Comparison of ENCODE assay signal across 25 mouse cellular contexts in the genomic region with DNA sequence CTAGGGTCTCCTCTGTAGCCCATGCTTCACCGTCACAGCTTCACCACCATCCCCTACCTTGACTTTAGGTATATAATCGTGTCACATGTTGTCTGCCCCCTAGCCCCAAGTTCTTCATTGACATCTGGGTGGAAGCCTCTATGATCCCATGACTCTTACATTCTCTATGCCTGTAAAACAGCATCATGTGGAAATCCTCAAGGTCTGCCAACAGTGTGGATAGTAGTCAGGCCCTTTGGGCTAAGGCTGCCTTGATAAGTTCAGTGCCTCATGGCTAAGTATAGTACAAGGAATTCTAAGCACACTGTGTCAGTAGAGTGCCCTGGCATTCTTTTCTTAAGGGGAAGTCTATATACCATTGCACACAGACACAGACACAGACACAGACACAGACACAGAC.
DNase-seq lines count a peak whose midpoint lies in the region; ATAC-seq and TF ChIP-seq lines count a peak whose summit lies in the region.
"Had no signal": no experiment of that assay in that cellular context is flagged by ENCODE, and none has a peak within 500 bp of the region (broad histone marks: within the 10 kb centered on the region; RNA-seq: fewer than 3 reads in every experiment).

No protein-coding gene starts in this region.

- 53% methylated on average over 2 of the region's 2 CpGs for WGBS in heart, adult 2 months
- 78% methylated on average over 2 of the region's 2 CpGs for WGBS in heart, embryonic 12.5 days
- 65% methylated on average over 2 of the region's 2 CpGs for WGBS in heart, embryonic 13.5 days
- 67% methylated on average over 2 of the region's 2 CpGs for WGBS in heart, embryonic 15.5 days
- 88% methylated on average over 2 of the region's 2 CpGs for WGBS in midbrain, embryonic 10.5 days
- 71% methylated on average over 2 of the region's 2 CpGs for WGBS in liver, embryonic 11.5 days

- H3K27me3 ChIP-seq in heart, adult 2 months (ENCODE audit: control insufficient read depth, insufficient read depth, low read length) = no peaks in the 10 kb centered on the region
- H3K27me3 ChIP-seq in heart, embryonic 12.5 days (replicated peaks) = no peaks in the 10 kb centered on the region
- H3K27me3 ChIP-seq in heart, embryonic 13.5 days (replicated peaks) = no peaks in the 10 kb centered on the region
- H3K27me3 ChIP-seq in heart, embryonic 15.5 days = no peaks in the 10 kb centered on the region
- no peaks in the 10 kb centered on the region for H3K27me3 ChIP-seq in midbrain, embryonic 10.5 days (ENCODE audit: low read depth, poor library complexity, severe bottlenecking)
- no peaks in the 10 kb centered on the region for H3K27me3 ChIP-seq in liver, embryonic 11.5 days (replicated peaks; ENCODE audit: control insufficient read depth, insufficient read depth, low read length)
- H3K27me3 ChIP-seq: forebrain, embryonic 13.5 days had no signal

- TF ChIP-seq POLR2A in heart, adult 2 months (IDR thresholded peaks at IDR 0.05; ENCODE audit: insufficient read depth, low read depth, low read length) = no peak

- H3K4me2 ChIP-seq in heart, embryonic 12.5 days = no peak overlapping the region
- H3K4me2 ChIP-seq in heart, embryonic 13.5 days = no peak overlapping the region
- H3K4me2 ChIP-seq in heart, embryonic 15.5 days = no peak overlapping the region
- no peak overlapping the region for H3K4me2 ChIP-seq in liver, embryonic 11.5 days
- H3K4me2 ChIP-seq: forebrain, embryonic 13.5 days; hindbrain, embryonic 14.5 days had no signal

- DNase-seq in heart, adult 2 months = peak in 1 of 2 experiments; percentile 23
- DNase-seq in heart, postnatal 10 days = peak; percentile 57 to 66
- DNase-seq in urinary bladder, postnatal 25 days (ENCODE audit: low spot score) = no peak
- DNase-seq in midbrain, embryonic 10.5 days (ENCODE audit: low spot score) = no peak
- DNase-seq in liver, embryonic 11.5 days (ENCODE audit: low spot score) = no peak
- DNase-seq: adrenal gland, adult 8-10 months; adrenal gland, postnatal 25 days; cerebellum, adult 18-20 months; cerebellum, adult 9-10 months; cerebellum, postnatal 14 days; gastrocnemius, adult 2 months; gastrocnemius, postnatal 14 days; kidney, adult 18-20 months; kidney, adult 9 months had no signal

- H3K4me3 ChIP-seq in heart, adult 2 months = no peak overlapping the region
- no peak overlapping the region for H3K4me3 ChIP-seq in heart, embryonic 12.5 days
- H3K4me3 ChIP-seq in heart, embryonic 13.5 days = no peak overlapping the region
- no peak overlapping the region for H3K4me3 ChIP-seq in heart, embryonic 15.5 days
- H3K4me3 ChIP-seq in midbrain, embryonic 10.5 days = no peak overlapping the region
- no peak overlapping the region for H3K4me3 ChIP-seq in liver, embryonic 11.5 days (ENCODE audit: low read depth, low read length)
- H3K4me3 ChIP-seq: forebrain, embryonic 10.5 days; forebrain, embryonic 13.5 days; gastrocnemius, adult 2 months had no signal

- no peak for TF ChIP-seq EP300 in heart, adult 2 months (IDR thresholded peaks at IDR 0.05; ENCODE audit: insufficient read depth, low read depth, low read length)

- peak overlapping the region; percentile 61 for H3K27ac ChIP-seq in heart, adult 2 months
- no peak overlapping the region for H3K27ac ChIP-seq in heart, embryonic 12.5 days (ENCODE audit: poor library complexity, severe bottlenecking)
- peak overlapping the region; percentile 13; the same call in 1 of the 2 replicates for H3K27ac ChIP-seq in heart, embryonic 13.5 days (replicated peaks)
- H3K27ac ChIP-seq in heart, embryonic 15.5 days = peak overlapping the region; percentile 70
- H3K27ac ChIP-seq in midbrain, embryonic 10.5 days (replicated peaks) = no peak overlapping the region
- no peak overlapping the region for H3K27ac ChIP-seq in liver, embryonic 11.5 days (ENCODE audit: low read depth, low read length)
- H3K27ac ChIP-seq: forebrain, embryonic 10.5 days; forebrain, embryonic 13.5 days; gastrocnemius, adult 2 months; hindbrain, embryonic 14.5 days; hindbrain, postnatal 0 days had no signal

- no peak for TF ChIP-seq CTCF in heart, adult 2 months (IDR thresholded peaks at IDR 0.05)

- 0 out of 2 replicates have a peak, but pooled peaks cover 1% of the 10 kb centered on the region for H3K4me1 ChIP-seq in heart, adult 2 months (ENCODE audit: control insufficient read depth, insufficient read depth, low read length)
- 0 out of 2 replicates have a peak, but pooled peaks cover 3% of the 10 kb centered on the region for H3K4me1 ChIP-seq in heart, embryonic 12.5 days (replicated peaks)
- 0 out of 2 replicates have a peak, but pooled peaks cover 3% of the 10 kb centered on the region for H3K4me1 ChIP-seq in heart, embryonic 13.5 days
- H3K4me1 ChIP-seq in heart, embryonic 15.5 days (replicated peaks) = no peaks in the 10 kb centered on the region
- H3K4me1 ChIP-seq in midbrain, embryonic 10.5 days = no peaks in the 10 kb centered on the region
- no peaks in the 10 kb centered on the region for H3K4me1 ChIP-seq in liver, embryonic 11.5 days (replicated peaks; ENCODE audit: control insufficient read depth, insufficient read depth, low read length)
- H3K4me1 ChIP-seq: forebrain, embryonic 10.5 days had no signal

- no peak overlapping the region for H3K9ac ChIP-seq in heart, adult 2 months (ENCODE audit: low read depth, low read length)
- H3K9ac ChIP-seq in heart, embryonic 12.5 days = no peak overlapping the region
- no peak overlapping the region for H3K9ac ChIP-seq in heart, embryonic 13.5 days
- no peak overlapping the region for H3K9ac ChIP-seq in heart, embryonic 15.5 days
- H3K9ac ChIP-seq in liver, embryonic 11.5 days (ENCODE audit: low read depth, low read length) = no peak overlapping the region
- H3K9ac ChIP-seq: forebrain, embryonic 13.5 days; hindbrain, embryonic 14.5 days had no signal

- intact Hi-C loops in heart, adult 2 months (cut with DNase I) = no loop called here
- intact Hi-C loops in heart, postnatal 10 days (cut with DNase I) = no loop called here

- H3K9me3 ChIP-seq in heart, embryonic 12.5 days (replicated peaks) = 0 out of 2 replicates have a peak, but pooled peaks cover 6% of the 10 kb centered on the region
- H3K9me3 ChIP-seq in heart, embryonic 13.5 days = no peaks in the 10 kb centered on the region; the same call in 1 of the 2 replicates
- no peaks in the 10 kb centered on the region for H3K9me3 ChIP-seq in heart, embryonic 15.5 days (replicated peaks)
- no peaks in the 10 kb centered on the region for H3K9me3 ChIP-seq in midbrain, embryonic 10.5 days (replicated peaks)
- no peaks in the 10 kb centered on the region for H3K9me3 ChIP-seq in liver, embryonic 11.5 days (ENCODE audit: control insufficient read depth, low read length)
- H3K9me3 ChIP-seq: forebrain, embryonic 10.5 days had no signal

- H3K36me3 ChIP-seq in heart, adult 2 months (ENCODE audit: control insufficient read depth, insufficient read depth, low read length) = no peaks in the 10 kb centered on the region
- H3K36me3 ChIP-seq in heart, embryonic 12.5 days = no peaks in the 10 kb centered on the region
- H3K36me3 ChIP-seq in heart, embryonic 13.5 days = no peaks in the 10 kb centered on the region
- no peaks in the 10 kb centered on the region for H3K36me3 ChIP-seq in heart, embryonic 15.5 days
- no peaks in the 10 kb centered on the region for H3K36me3 ChIP-seq in midbrain, embryonic 10.5 days
- H3K36me3 ChIP-seq in liver, embryonic 11.5 days (ENCODE audit: control insufficient read depth, insufficient read depth, low read length) = no peaks in the 10 kb centered on the region
- H3K36me3 ChIP-seq: forebrain, embryonic 10.5 days had no signal

- no peak for ATAC-seq in heart, embryonic 12.5 days (ENCODE audit: insufficient number of reproducible peaks, low FRiP score)
- ATAC-seq in heart, embryonic 13.5 days (ENCODE audit: extremely low read depth, insufficient number of reproducible peaks, low FRiP score, low TSS enrichment) = no peak; the same call in 1 of the 2 replicates
- peak; percentile 74 for ATAC-seq in heart, embryonic 15.5 days (replicated peaks; ENCODE audit: insufficient number of reproducible peaks, insufficient read depth, low FRiP score, low read depth)
- no peak for ATAC-seq in liver, embryonic 11.5 days (replicated peaks; ENCODE audit: low FRiP score)
- ATAC-seq: activated CD4-positive, CD25-positive, alpha-beta regulatory T cell, adult 4 months; forebrain, embryonic 13.5 days; forebrain, embryonic 16.5 days; hindbrain, postnatal 0 days; inflammation-experienced regulatory T-cells, adult 6 months; intestine, embryonic 16.5 days had no signal

- H3K79me2 ChIP-seq in heart, adult 2 months (replicated peaks; ENCODE audit: control insufficient read depth, insufficient read depth, low read length) = no peaks in the 10 kb centered on the region

Comparison
In these comparisons a context has a peak if more than half of its experiments do, and no peak if none do; other contexts are left out.
1. H3K27ac ChIP-seq: peak in heart, adult 2 months (single experiment), heart, embryonic 13.5 days (single experiment) and heart, embryonic 15.5 days (single experiment); none in heart, embryonic 12.5 days (single experiment), midbrain, embryonic 10.5 days (single experiment) and liver, embryonic 11.5 days (single experiment).
2. DNase-seq: peak in heart, postnatal 10 days (2 of 2); none in urinary bladder, postnatal 25 days (single experiment), midbrain, embryonic 10.5 days (single experiment) and liver, embryonic 11.5 days (single experiment).